Mouse (Mus musculus): ENCODE data around the gene E2f8. TPM values are rescaled to one million over a fixed set of nuclear protein-coding genes. Genes with fewer than 3 reads are reported as not detected.

Gene E2f8
- total and polyA plus RNA-seq, 3 experiments, result 8.9 to 49.4 (median 39.3) TPM

DNA sequence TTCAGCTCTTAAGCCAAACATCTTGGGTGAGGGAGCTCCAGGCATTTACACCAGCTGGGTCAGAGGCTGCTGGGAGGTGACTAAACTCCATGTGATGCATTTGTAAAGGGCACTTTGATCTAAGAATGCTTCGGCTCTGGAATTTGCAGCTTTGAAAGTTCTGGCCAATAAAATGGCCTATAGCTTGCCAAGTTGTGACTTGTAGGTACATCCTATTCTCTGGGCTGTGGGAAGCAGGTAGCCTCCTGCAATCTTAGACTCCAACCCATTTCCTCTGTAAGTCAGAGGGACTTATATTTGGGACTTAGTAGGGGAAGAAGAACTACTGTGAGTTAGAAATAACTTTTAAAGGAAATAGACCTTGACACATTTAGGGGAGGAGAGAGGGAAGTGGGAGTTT, 20.4 kb downstream of the E2f8 start:
- Histone ChIP-seq H3K4me3 (ENCODE audit: control insufficient read depth in 1 of 2, insufficient read depth in 1 of 2, low read depth in 2 of 2, low read length in 2 of 2) (no peak overlapping the region), H3K27ac (ENCODE audit: control insufficient read depth, low read depth, low read length) (no peak overlapping the region), H3K9me3 (replicated peaks; ENCODE audit: insufficient read depth, low read length) (no peaks in the 10 kb centered on the region), H3K4me1 (ENCODE audit: control insufficient read depth in 1 of 2, insufficient read depth in 2 of 2, low read length in 2 of 2) (peaks cover 58 to 64% of the 10 kb centered on the region in 2 experiments), H3K79me2 (ENCODE audit: control insufficient read depth, insufficient read depth, low read length, poor library complexity) (no peaks in the 10 kb centered on the region), H3K9ac (ENCODE audit: control insufficient read depth, low read depth, low read length, poor library complexity, severe bottlenecking) (no peak overlapping the region), H3K27me3 (ENCODE audit: control insufficient read depth in 1 of 2, insufficient read depth in 2 of 2, low read length in 2 of 2) (no peaks in the 10 kb centered on the region), H3K36me3 (ENCODE audit: control insufficient read depth in 1 of 2, insufficient read depth in 2 of 2, low read length in 2 of 2) (peaks cover 0 to 65% of the 10 kb centered on the region in 2 experiments; a peak in 3 of 4 replicates)
- TF ChIP-seq RAD21 (IDR thresholded peaks at IDR 0.05; ENCODE audit: low read depth, low read length) (no peak), ZC3H11A (IDR thresholded peaks at IDR 0.05; ENCODE audit: low read depth, low read length) (no peak), JUND (IDR thresholded peaks at IDR 0.05; ENCODE audit: low read depth, low read length) (no peak), MYC (IDR thresholded peaks at IDR 0.05; ENCODE audit: low read depth, low read length) (no peak), GATA1 (IDR thresholded peaks at IDR 0.05; ENCODE audit: low read depth, low read length) (no peak), POLR2AphosphoS5 (IDR thresholded peaks at IDR 0.05; ENCODE audit: borderline replicate concordance, low read depth, low read length) (no peak), HCFC1 (IDR thresholded peaks at IDR 0.05; ENCODE audit: low read depth, low read length) (no peak), MAFK (IDR thresholded peaks at IDR 0.05; ENCODE audit: borderline replicate concordance, low read depth, low read length) (no peak), CHD1 (IDR thresholded peaks at IDR 0.05; ENCODE audit: low read depth, low read length) (no peak), ZKSCAN1 (IDR thresholded peaks at IDR 0.05; ENCODE audit: low read depth, low read length) (no peak)
- DNase-seq (ENCODE audit: low read depth, low spot score), result no peak

DNA sequence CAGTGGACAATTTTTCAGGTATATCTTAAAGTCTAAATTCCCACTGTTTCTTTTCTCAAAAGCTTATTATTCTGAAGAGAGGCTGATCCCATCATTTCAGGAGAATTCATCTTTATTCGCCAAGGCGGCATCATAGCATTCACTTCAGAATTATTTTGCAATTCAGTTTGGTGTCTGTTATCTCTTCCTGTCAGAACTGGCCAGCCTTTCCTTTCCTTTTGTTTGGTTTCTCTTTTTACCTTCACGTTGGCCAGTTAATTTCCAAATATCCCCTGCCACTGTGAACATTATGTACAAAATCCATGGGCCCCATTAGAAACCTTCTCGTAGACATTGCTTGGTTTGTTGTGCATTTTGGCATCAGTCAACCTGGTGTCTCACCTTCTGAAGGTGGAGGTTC, 22.0 kb downstream of the E2f8 start:
- no peaks in the 10 kb centered on the region for H3K79me2 ChIP-seq (ENCODE audit: control insufficient read depth, insufficient read depth, low read length, poor library complexity)
- peak; percentile 56 for DNase-seq (ENCODE audit: low read depth, low spot score)
- H3K4me1 ChIP-seq (ENCODE audit: control insufficient read depth in 1 of 2, insufficient read depth in 2 of 2, low read length in 2 of 2), result peaks cover 44 to 50% of the 10 kb centered on the region in 2 experiments
- H3K27me3 ChIP-seq (ENCODE audit: control insufficient read depth in 1 of 2, insufficient read depth in 2 of 2, low read length in 2 of 2), result no peaks in the 10 kb centered on the region
- H3K9ac ChIP-seq (ENCODE audit: control insufficient read depth, low read depth, low read length, poor library complexity, severe bottlenecking), result peak overlapping the region; percentile 31; the same call in 1 of the 2 replicates
- H3K27ac ChIP-seq (ENCODE audit: control insufficient read depth, low read depth, low read length), result peak overlapping the region; percentile 82
- peak overlapping the region in 1 of 2 experiments; percentile 31; a peak in 2 of 4 replicates for H3K4me3 ChIP-seq (ENCODE audit: control insufficient read depth in 1 of 2, insufficient read depth in 1 of 2, low read depth in 2 of 2, low read length in 2 of 2)
- no peaks in the 10 kb centered on the region for H3K9me3 ChIP-seq (replicated peaks; ENCODE audit: insufficient read depth, low read length)
- 0 out of 2 replicates have a peak, but pooled peaks have one; percentile 28 for TF ChIP-seq JUND (IDR thresholded peaks at IDR 0.05; ENCODE audit: low read depth, low read length)
- TF ChIP-seq KAT2A (conservative IDR thresholded peaks at IDR 0.05; ENCODE audit: low read depth, low read length), result no peak
- TF ChIP-seq MAZ (IDR thresholded peaks at IDR 0.05; ENCODE audit: low read depth, low read length), result peak; percentile 31; the same call in 1 of the 2 replicates
- TF ChIP-seq TCF12 (IDR thresholded peaks at IDR 0.05; ENCODE audit: low read depth, low read length), result peak; percentile 87
- no peak for TF ChIP-seq ZNF384 (IDR thresholded peaks at IDR 0.05; ENCODE audit: low read depth, low read length)
- TF ChIP-seq UBTF (IDR thresholded peaks at IDR 0.05; ENCODE audit: borderline replicate concordance, insufficient read depth, low read depth, low read length), result no peak
- TF ChIP-seq POLR2AphosphoS5 (IDR thresholded peaks at IDR 0.05; ENCODE audit: borderline replicate concordance, low read depth, low read length), result no peak
- TF ChIP-seq MAX (IDR thresholded peaks at IDR 0.05; ENCODE audit: low read length), result peak; percentile 46; the same call in 1 of the 2 replicates
- TF ChIP-seq GATA1 (IDR thresholded peaks at IDR 0.05; ENCODE audit: low read depth, low read length), result peak; percentile 78
- no peak for TF ChIP-seq GABPA (IDR thresholded peaks at IDR 0.05; ENCODE audit: low read depth, low read length)
- peak; percentile 84 for TF ChIP-seq TAL1 (IDR thresholded peaks at IDR 0.05; ENCODE audit: low read length)
- TF ChIP-seq MYC (IDR thresholded peaks at IDR 0.05; ENCODE audit: low read depth, low read length), result 0 out of 2 replicates have a peak, but pooled peaks have one; percentile 39
- TF ChIP-seq USF1 (IDR thresholded peaks at IDR 0.05; ENCODE audit: low read depth, low read length), result no peak
- TF ChIP-seq TBP (IDR thresholded peaks at IDR 0.05; ENCODE audit: low read depth, low read length), result no peak
- peak; percentile 55 for TF ChIP-seq SIN3A (IDR thresholded peaks at IDR 0.05; ENCODE audit: low read length)
- TF ChIP-seq MAFK (IDR thresholded peaks at IDR 0.05; ENCODE audit: borderline replicate concordance, low read depth, low read length), result 0 out of 2 replicates have a peak, but pooled peaks have one; percentile 48
- peak; percentile 92 to 93 for TF ChIP-seq EP300 (IDR thresholded peaks at IDR 0.05; ENCODE audit: low read depth in 1 of 2, low read length in 2 of 2)
- TF ChIP-seq ELF1 (IDR thresholded peaks at IDR 0.05; ENCODE audit: low read depth, low read length), result no peak
- peak; percentile 53; the same call in 1 of the 2 replicates for TF ChIP-seq ETS1 (IDR thresholded peaks at IDR 0.05; ENCODE audit: low read depth, low read length)
- peak; percentile 32 for TF ChIP-seq MXI1 (IDR thresholded peaks at IDR 0.05; ENCODE audit: low read depth, low read length)
- peak; percentile 60; the same call in 1 of the 2 replicates for TF ChIP-seq RCOR1 (IDR thresholded peaks at IDR 0.05; ENCODE audit: low read depth, low read length)
- TF ChIP-seq MYB (IDR thresholded peaks at IDR 0.05; ENCODE audit: low read depth, low read length), result peak; percentile 62
- TF ChIP-seq ZC3H11A (IDR thresholded peaks at IDR 0.05; ENCODE audit: low read depth, low read length), result no peak
- H3K36me3 ChIP-seq (ENCODE audit: control insufficient read depth in 1 of 2, insufficient read depth in 2 of 2, low read length in 2 of 2), result peaks cover 0 to 49% of the 10 kb centered on the region in 2 experiments; a peak in 2 of 4 replicates

All from MEL (cell line).